Mouse (Mus musculus) CD4-positive, CD25-positive, alpha-beta regulatory T cell (primary cell): Measurements from ENCODE around the gene Rnf123. TPM values are rescaled to one million over a fixed set of nuclear protein-coding genes. Genes with fewer than 3 reads are reported as not detected.

Source experiments
- polyA plus RNA-seq: library from polyadenylated mRNA; unstranded; fragments of 100-300 nt; shearing (Covaris generic); gene quantifications from one replicate; pipeline ENCODE4 v1.2.1, GENCODE M21; 2017

The Rnf123 gene
- 146 TPM for polyA plus RNA-seq

GRCm38 (mm10) chr9:108082988-108083431, at the start of gene Rnf123:
Gene Rnf123 (minus strand): TSS chr9:108083346.

GRCm38 (mm10) chr9:108094184-108094941, 11.2 kb upstream of the Rnf123 start, which contains the start of gene Apeh:
Gene Apeh (minus strand): TSS chr9:108094606.

GRCm38 (mm10) chr9:108080168-108080567, 3.0 kb downstream of the Rnf123 start, which contains the start of gene Mst1:
Gene Mst1 (plus strand): TSS chr9:108080436.

GRCm38 (mm10) chr9:108052885-108053664, 30.1 kb downstream of the Rnf123 start, which contains the start of gene Amigo3:
Gene Amigo3 (plus strand): TSS chr9:108053159.

GRCm38 (mm10) chr9:108049016-108049455, 34.1 kb downstream of the Rnf123 start, which contains the start of gene Gmppb:
Gene Gmppb (plus strand): TSS chr9:108049242.

GRCm38 (mm10) chr9:108001922-108002770, 81.0 kb downstream of the Rnf123 start, which contains the start of gene Ip6k1:
Gene Ip6k1 (plus strand): TSS chr9:108002501.

Other genes starting within 250 kb of the Rnf123 start
- 106 TPM for gene Rbm6, start 210.1 kb downstream of the Rnf123 start, polyA plus RNA-seq
- 24.3 TPM for gene Mon1a, start 195.2 kb downstream of the Rnf123 start, polyA plus RNA-seq
- not detected for gene Mst1r, start 176.5 kb downstream of the Rnf123 start, polyA plus RNA-seq
- gene Actl11, start 154.9 kb downstream of the Rnf123 start, polyA plus RNA-seq: not detected
- gene Camkv, start 147.7 kb downstream of the Rnf123 start, polyA plus RNA-seq: 0.13 TPM
- gene Traip, start 133.2 kb downstream of the Rnf123 start, polyA plus RNA-seq: 4.1 TPM
- 260 TPM for gene Uba7, start 107.8 kb downstream of the Rnf123 start, polyA plus RNA-seq
- 0.25 TPM for gene Gm20661, start 100.3 kb downstream of the Rnf123 start, polyA plus RNA-seq
- 1.9 TPM for gene Inka1, start 97.5 kb downstream of the Rnf123 start, polyA plus RNA-seq
- 0.41 TPM for gene Cdhr4, start 90.8 kb downstream of the Rnf123 start, polyA plus RNA-seq
- not detected for gene Gm20662, start 87.0 kb downstream of the Rnf123 start, polyA plus RNA-seq
- gene Ip6k1, start 80.8 kb downstream of the Rnf123 start, polyA plus RNA-seq: 143 TPM
- 35.5 TPM for gene Gmppb, start 34.1 kb downstream of the Rnf123 start, polyA plus RNA-seq
- 4.6 TPM for gene Amigo3, start 30.2 kb downstream of the Rnf123 start, polyA plus RNA-seq
- gene Mst1, start 2.9 kb downstream of the Rnf123 start, polyA plus RNA-seq: 1.5 TPM
- 118 TPM for gene Apeh, start 11.3 kb upstream of the Rnf123 start, polyA plus RNA-seq
- 0.56 TPM for gene Bsn, start 107.0 kb upstream of the Rnf123 start, polyA plus RNA-seq
- gene Dag1, start 180.6 kb upstream of the Rnf123 start, polyA plus RNA-seq: 21.4 TPM
- 2.1 TPM for gene Nicn1, start 207.1 kb upstream of the Rnf123 start, polyA plus RNA-seq
- 0.48 TPM for gene Amt, start 213.5 kb upstream of the Rnf123 start, polyA plus RNA-seq
- 433 TPM for gene Rhoa, start 222.8 kb upstream of the Rnf123 start, polyA plus RNA-seq
- gene Tcta, start 222.8 kb upstream of the Rnf123 start, polyA plus RNA-seq: 24.7 TPM